Mouse (Mus musculus) macrophage (primary cell): ENCODE results near the gene Coro1a. TPM values are rescaled to one million over a fixed set of nuclear protein-coding genes. Genes with fewer than 3 reads are reported as not detected.
"Not testable (repeated sequence)": the region's sequence is repeated elsewhere in the genome, so short reads cannot be mapped to it uniquely, and the experiment has no call there.

Experiments used
- H3K27ac ChIP-seq: fragments of 350-480 bp; formaldehyde crosslinking; 2 replicates; pipeline ENCODE4 v1.9.0; 2021
- H3K36me3 ChIP-seq: fragments of 350-480 bp; formaldehyde crosslinking; 2 replicates; pipeline ENCODE4 v1.9.0; 2021; ENCODE audit errors: inconsistent target
- H3K4me3 ChIP-seq: fragments of 350-480 bp; formaldehyde crosslinking; 2 replicates; pipeline ENCODE4 v1.9.0; 2021; ENCODE audit errors: inconsistent target
- H3K79me2 ChIP-seq: fragments of 350-480 bp; formaldehyde crosslinking; 2 replicates; pipeline ENCODE4 v1.9.0; 2021; ENCODE audit errors: inconsistent target
- WGBS: methylation state at CpG from one replicate; pipeline ENCODE4 v1.1.7; 2026; ENCODE audit warnings: inconsistent platforms; ENCODE audit not compliant: missing documents; 5-methylcytosine and 5-hydroxymethylcytosine counted together
- polyA plus RNA-seq: library from polyadenylated mRNA; stranded (reverse); fragments of 250-400 nt; gene quantifications from 3 replicates; pipeline ENCODE4 v1.2.4, GENCODE M21; 2018; ENCODE audit warnings: inconsistent platforms

The Coro1a gene
- polyA plus RNA-seq, 1 experiment from 2014 or later: 69.4 TPM

GRCm38 (mm10) chr7:126688156-126688555 is 19.4 kb downstream of the Coro1a start:
- H3K36me3 ChIP-seq: peaks cover 15% of the 10 kb centered on the region; the same call in 1 of the 2 replicates
- not testable (repeated sequence) for H3K27ac ChIP-seq, H3K79me2 ChIP-seq, H3K4me3 ChIP-seq
- 77% methylated on average over 3 of the region's 4 CpGs for WGBS

GRCm38 (mm10) chr7:126681221-126681620 is 26.4 kb downstream of the Coro1a start:
- 96% methylated on average over 5 of the region's 5 CpGs for WGBS
- no peak overlapping the region for H3K4me3 ChIP-seq
- no peaks in the 10 kb centered on the region for H3K36me3 ChIP-seq
- H3K27ac ChIP-seq: no peak overlapping the region
- H3K79me2 ChIP-seq: no peaks in the 10 kb centered on the region

- Histone ChIP-seq H3K27ac (no peak overlapping the region), H3K4me3 (no peak overlapping the region), H3K36me3 (no peaks in the 10 kb centered on the region), H3K79me2 (no peaks in the 10 kb centered on the region)
- 70% methylated on average over 5 of the region's 5 CpGs for WGBS
Observed at GRCm38 (mm10) chr7:126679683-126680082, 27.9 kb downstream of the Coro1a start.

- no peaks in the 10 kb centered on the region for H3K36me3 ChIP-seq
- H3K4me3 ChIP-seq: no peak overlapping the region
- H3K27ac ChIP-seq: no peak overlapping the region
- 97% methylated on average over 8 of the region's 8 CpGs for WGBS
- H3K79me2 ChIP-seq: no peaks in the 10 kb centered on the region
Observed at GRCm38 (mm10) chr7:126678545-126679341, 28.8 kb downstream of the Coro1a start.

GRCm38 (mm10) chr7:126676631-126677220 is 30.9 kb downstream of the Coro1a start:
- WGBS: 29% methylated on average over 4 of the region's 4 CpGs
- H3K36me3 ChIP-seq: peaks cover 13% of the 10 kb centered on the region; the same call in 1 of the 2 replicates
- H3K79me2 ChIP-seq: no peaks in the 10 kb centered on the region
- H3K4me3 ChIP-seq: no peak overlapping the region
- no peak overlapping the region for H3K27ac ChIP-seq

- no peak within 1 kb of the TSS for H3K4me3 ChIP-seq
- no peak within 1 kb of the TSS for H3K27ac ChIP-seq
- H3K79me2 ChIP-seq: no peaks in the 10 kb centered on the region
- WGBS: 50% methylated on average over 1 of the region's 1 CpGs
- peaks cover 16% of the 10 kb centered on the region; the same call in 1 of the 2 replicates for H3K36me3 ChIP-seq
Observed at GRCm38 (mm10) chr7:126676207-126676606, 31.4 kb downstream of the Coro1a start, which contains the start of gene Sult1a1. Gene Sult1a1 (minus strand): TSS chr7:126676432.

- Histone ChIP-seq H3K27ac (no peak overlapping the region), H3K79me2 (no peaks in the 10 kb centered on the region), H3K4me3 (no peak overlapping the region), H3K36me3 (peaks cover 16% of the 10 kb centered on the region; the same call in 1 of the 2 replicates)
- WGBS: 94% methylated on average over 8 of the region's 8 CpGs
Observed at GRCm38 (mm10) chr7:126675104-126675503, 32.5 kb downstream of the Coro1a start.

GRCm38 (mm10) chr7:126672111-126672510 is 35.5 kb downstream of the Coro1a start:
- no peak overlapping the region for H3K4me3 ChIP-seq
- no peaks in the 10 kb centered on the region for H3K79me2 ChIP-seq
- 94% methylated on average over 9 of the region's 9 CpGs for WGBS
- peaks cover 16% of the 10 kb centered on the region; the same call in 1 of the 2 replicates for H3K36me3 ChIP-seq
- H3K27ac ChIP-seq: no peak overlapping the region

- H3K27ac ChIP-seq: no peak overlapping the region
- H3K4me3 ChIP-seq: no peak overlapping the region
- 89% methylated on average over 3 of the region's 3 CpGs for WGBS
- H3K79me2 ChIP-seq: no peaks in the 10 kb centered on the region
- H3K36me3 ChIP-seq: peaks cover 16% of the 10 kb centered on the region; the same call in 1 of the 2 replicates
Observed at GRCm38 (mm10) chr7:126670152-126670551, 37.4 kb downstream of the Coro1a start.

GRCm38 (mm10) chr7:126668452-126668851 is 39.1 kb downstream of the Coro1a start:
- no peak overlapping the region for H3K4me3 ChIP-seq
- WGBS: 31% methylated on average over 5 of the region's 5 CpGs
- peaks cover 16% of the 10 kb centered on the region; the same call in 1 of the 2 replicates for H3K36me3 ChIP-seq
- no peak overlapping the region for H3K27ac ChIP-seq
- no peaks in the 10 kb centered on the region for H3K79me2 ChIP-seq

- H3K79me2 ChIP-seq: no peaks in the 10 kb centered on the region
- peaks cover 11% of the 10 kb centered on the region; the same call in 1 of the 2 replicates for H3K36me3 ChIP-seq
- H3K4me3 ChIP-seq: no peak overlapping the region
- WGBS: 35% methylated on average over 6 of the region's 9 CpGs
- no peak overlapping the region for H3K27ac ChIP-seq
Observed at GRCm38 (mm10) chr7:126667495-126668090, 40.0 kb downstream of the Coro1a start.

GRCm38 (mm10) chr7:126665269-126665668 is 42.3 kb downstream of the Coro1a start:
- Histone ChIP-seq H3K79me2 (no peaks in the 10 kb centered on the region), H3K36me3 (no peaks in the 10 kb centered on the region), H3K4me3 (no peak overlapping the region), H3K27ac (no peak overlapping the region)
- 97% methylated on average over 3 of the region's 3 CpGs for WGBS

GRCm38 (mm10) chr7:126663646-126664045 is 43.9 kb downstream of the Coro1a start:
- 49% methylated on average over 8 of the region's 8 CpGs for WGBS
- Histone ChIP-seq H3K79me2 (no peaks in the 10 kb centered on the region), H3K27ac (no peak overlapping the region), H3K4me3 (no peak overlapping the region), H3K36me3 (no peaks in the 10 kb centered on the region)

GRCm38 (mm10) chr7:126659771-126660170 is 47.8 kb downstream of the Coro1a start:
- no peaks in the 10 kb centered on the region for H3K36me3 ChIP-seq
- no peak overlapping the region for H3K4me3 ChIP-seq
- 100% methylated on average over 3 of the region's 3 CpGs for WGBS
- H3K27ac ChIP-seq: no peak overlapping the region
- H3K79me2 ChIP-seq: no peaks in the 10 kb centered on the region; the same call in 1 of the 2 replicates

GRCm38 (mm10) chr7:126657522-126657921 is 50.1 kb downstream of the Coro1a start:
- Histone ChIP-seq H3K27ac (no peak overlapping the region), H3K36me3 (no peaks in the 10 kb centered on the region)
- WGBS: 100% methylated on average over 1 of the region's 1 CpGs

More at GRCm38 (mm10) chr7:126657522-126657921, 50.1 kb downstream of the Coro1a start:
- Histone ChIP-seq H3K79me2 (peaks cover 6% of the 10 kb centered on the region; the same call in 1 of the 2 replicates), H3K4me3 (no peak overlapping the region)
